Mouse (Mus musculus): ENCODE measurements at regions not wholly inside any gene's neighbourhood (a gene's known extent, or its start where the extent isn't known, plus 50 kb on each side); places are given as distances from the start of the nearest gene placed in this dataset.

GRCm38 (mm10) chr17:64502376-64502775, 98.2 kb upstream of the Man2a1 start:
- TF ChIP-seq FLI1 (IDR thresholded peaks at IDR 0.05; ENCODE audit: low read length) (no peak), GATA1 (IDR thresholded peaks at IDR 0.05; ENCODE audit: borderline replicate concordance, low read length) (no peak)

Data from megakaryocyte, embryonic 14.5 days (primary cell).